Mouse (Mus musculus) hindbrain, postnatal 0 days (tissue): ENCODE measurements around the gene Ddx23. TPM values are rescaled to one million over a fixed set of nuclear protein-coding genes. Genes with fewer than 3 reads are reported as not detected.

Experiments used
- ATAC-seq: fragments of 200-750 bp; cut with Nextera tagmentation; 2 replicates; pipeline ENCODE4 v1.8.0; 2017; ENCODE audit warnings: mild to moderate bottlenecking, moderate TSS enrichment, moderate library complexity
- DNase-seq: peaks from one replicate; pipeline ENCODE4 v3.0.0-alpha.2; 2015; ENCODE audit warnings: low spot score
- H3K27ac ChIP-seq: fragments of 300-500 bp; sonication (generic); 2 replicates; pipeline ENCODE4 v1.5.1; 2014; ENCODE audit warnings: mild to moderate bottlenecking
- H3K27me3 ChIP-seq: fragments of 300-500 bp; sonication (generic); 2 replicates; pipeline ENCODE4 v1.6.1; 2014; ENCODE audit warnings: low read length, mixed read lengths; ENCODE audit not compliant: insufficient read depth
- H3K36me3 ChIP-seq: fragments of 300-500 bp; sonication (generic); 2 replicates; pipeline ENCODE4 v1.6.1; 2014; ENCODE audit warnings: low read length, mixed read lengths; ENCODE audit not compliant: insufficient read depth
- H3K4me1 ChIP-seq: fragments of 300-500 bp; sonication (generic); 2 replicates; pipeline ENCODE4 v1.6.1; 2014; ENCODE audit warnings: antibody characterized with exemption, low read length, mixed read lengths; ENCODE audit not compliant: insufficient read depth
- H3K4me2 ChIP-seq: fragments of 300-500 bp; sonication (generic); 2 replicates; pipeline ENCODE4 v1.6.1; 2014; ENCODE audit warnings: low read depth, mild to moderate bottlenecking, low read length, moderate library complexity, mixed read lengths
- H3K4me3 ChIP-seq: fragments of 300-500 bp; sonication (generic); 2 replicates; pipeline ENCODE4 v1.5.1; 2014; ENCODE audit warnings: low read length
- H3K9ac ChIP-seq: fragments of 300-500 bp; sonication (generic); replicated peaks from 2 replicates; pipeline ENCODE4 v1.6.1; 2014; ENCODE audit warnings: mild to moderate bottlenecking, low read length, moderate library complexity, mixed read lengths
- H3K9me3 ChIP-seq: fragments of 300-500 bp; sonication (generic); 2 replicates; pipeline ENCODE4 v1.6.1; 2016; ENCODE audit warnings: low read length, mixed read lengths
- CTCF ChIP-seq: IDR thresholded peaks from 2 replicates; pipeline ENCODE4 v1.5.1; 2016; ENCODE audit warnings: antibody characterized with exemption, control low read depth, low read depth
- WGBS: fragments of 180-500 bp; shearing (Covaris S2); extraction: QIAGEN DNeasy Blood & Tissue Kit; methylation state at CpG from one replicate; pipeline ENCODE4 v1.1.7; 2014; 5-methylcytosine and 5-hydroxymethylcytosine counted together
- polyA plus RNA-seq: library from polyadenylated mRNA; unstranded; fragments of >200 nt; fragmentation: Nextera tagmentation; extraction: Ambion mirVana; gene quantifications from 2 replicates; pipeline ENCODE4 v1.2.1, GENCODE M21; 2015
- total RNA-seq: library from RNA; depleted of rRNA; stranded (reverse); fragments of >200 nt; gene quantifications from 2 replicates; pipeline ENCODE4 v1.2.3, GENCODE M21; 2014; rRNA removed

Gene Ddx23
- total RNA-seq = 52.9 and 68.7 TPM in 2 replicates
- polyA plus RNA-seq = 20.1 and 23.4 TPM in 2 replicates

DNA sequence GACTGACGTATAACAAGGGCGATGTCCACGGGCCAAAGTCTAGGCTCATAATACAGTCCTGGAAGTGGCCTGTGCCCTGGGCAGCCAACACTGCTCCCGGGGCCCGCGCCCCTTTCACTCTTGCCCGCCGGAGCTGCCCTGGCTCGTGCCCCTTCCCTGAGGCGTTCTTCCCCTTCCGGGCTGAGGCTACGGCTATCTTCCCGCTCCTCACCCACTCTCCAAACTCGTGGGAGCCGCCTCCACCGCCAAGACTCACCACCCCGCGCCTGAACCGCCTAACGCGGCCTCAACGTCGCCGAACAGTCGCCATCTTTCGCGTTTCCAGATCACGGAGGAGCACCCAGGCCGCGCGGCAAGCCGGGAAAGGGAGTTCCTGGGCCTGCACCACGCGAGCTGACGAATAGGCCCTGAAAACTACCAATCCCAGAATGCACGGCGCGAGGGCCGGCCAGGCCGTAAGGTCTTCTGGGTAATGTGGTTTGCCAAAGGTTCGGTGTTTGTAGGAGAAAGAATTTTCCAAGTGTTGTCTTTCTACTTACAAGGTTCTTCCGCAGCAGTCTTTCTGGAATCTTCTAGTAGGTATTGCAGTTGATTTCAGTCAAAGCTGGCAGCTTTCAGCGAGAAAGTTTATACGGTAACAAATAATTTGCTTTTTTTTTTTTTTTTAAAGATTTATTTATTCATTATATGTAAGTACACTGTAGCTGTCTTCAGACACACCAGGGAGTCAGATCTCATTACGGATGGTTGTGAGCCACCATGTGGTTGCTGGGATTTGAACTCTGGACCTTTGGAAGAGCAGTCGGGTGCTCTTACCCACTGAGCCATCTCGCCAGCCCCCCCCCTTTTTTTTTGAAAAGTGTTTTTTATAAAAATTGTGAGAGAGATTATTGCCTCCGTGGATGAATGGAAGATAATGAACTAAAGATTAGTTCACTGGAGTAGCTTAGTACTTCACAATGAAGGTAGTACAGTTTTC is at the start of gene Ddx23:
TSS of gene Ddx23 (minus strand) at position 328 of the 979 bp plus-strand sequence.
- peak; percentile 99 for DNase-seq
- Histone ChIP-seq H3K27ac (peak within 1 kb of the TSS; percentile 95), H3K4me1 (no peaks in the 10 kb centered on the region), H3K9me3 (no peaks in the 10 kb centered on the region), H3K36me3 (peaks cover 5% of the 10 kb centered on the region; the same call in 1 of the 2 replicates), H3K4me3 (peak within 1 kb of the TSS; percentile 84), H3K4me2 (peak within 1 kb of the TSS; percentile 65), H3K9ac (peak within 1 kb of the TSS; percentile 85), H3K27me3 (no peaks in the 10 kb centered on the region)
- 4% methylated on average over 47 of the region's 48 CpGs for WGBS
- ATAC-seq = peak; percentile 97
- TF ChIP-seq CTCF = no peak

DNA sequence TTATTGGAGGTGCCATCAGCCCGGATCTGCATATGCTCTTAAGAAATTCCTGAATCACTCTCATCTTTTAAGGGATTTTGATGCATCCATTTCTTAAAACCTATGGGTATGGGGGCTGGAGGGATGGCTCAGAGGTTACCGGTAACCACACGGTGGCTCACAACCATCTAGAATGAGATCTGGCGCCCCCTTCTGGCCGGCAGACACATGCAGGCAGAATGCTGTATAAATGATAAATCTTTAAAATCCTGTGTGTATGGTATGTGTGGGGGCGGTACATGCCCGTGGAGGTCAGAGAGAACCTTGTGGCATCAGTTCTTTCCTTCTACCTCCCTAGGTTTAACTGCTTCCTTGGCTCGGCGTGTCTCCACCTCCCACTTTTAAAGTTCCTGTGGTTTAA is 47.7 kb upstream of the Ddx23 start:
- H3K4me1 ChIP-seq = peaks cover 5% of the 10 kb centered on the region; the same call in 1 of the 2 replicates
- DNase-seq = peak; percentile 81
- 14% methylated on average over 9 of the region's 9 CpGs for WGBS
- no peak for ATAC-seq
- no peak overlapping the region for H3K27ac ChIP-seq
- no peaks in the 10 kb centered on the region for H3K27me3 ChIP-seq
- no peaks in the 10 kb centered on the region for H3K9me3 ChIP-seq
- H3K4me2 ChIP-seq = no peak overlapping the region
- no peak overlapping the region for H3K9ac ChIP-seq
- H3K36me3 ChIP-seq = no peaks in the 10 kb centered on the region
- H3K4me3 ChIP-seq = no peak overlapping the region
- peak; percentile 83 for TF ChIP-seq CTCF

DNA sequence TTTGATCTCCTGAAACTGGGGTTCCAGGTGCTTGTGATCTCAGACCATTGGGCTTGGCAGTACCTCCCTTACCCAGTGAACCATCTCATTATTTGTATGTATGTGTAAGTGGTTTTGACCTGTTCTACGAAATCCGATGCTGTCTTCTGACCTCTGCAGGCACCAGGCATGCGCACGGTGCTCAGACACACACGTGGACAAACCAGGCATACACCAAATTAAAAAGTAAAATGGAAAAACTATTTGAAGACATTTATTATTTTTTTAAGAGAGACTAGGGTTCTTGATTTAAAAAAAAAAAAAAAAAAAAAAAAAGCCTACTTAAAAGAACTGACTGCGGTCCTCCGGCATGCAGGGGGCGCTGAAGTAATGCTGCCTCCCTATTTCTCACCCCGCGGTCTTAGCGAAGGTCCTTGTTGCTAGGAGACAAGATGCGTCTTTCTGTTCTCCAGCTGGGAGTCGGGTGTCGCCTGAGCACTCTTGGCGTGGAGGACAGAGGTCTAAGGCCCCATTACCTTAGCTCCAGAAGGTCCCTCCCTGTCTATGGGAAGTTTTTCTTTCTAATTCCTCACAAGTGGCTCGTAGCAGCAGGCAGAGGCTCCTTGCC is 45.2 kb upstream of the Ddx23 start, which contains the start of gene Ccdc65:
TSS of gene Ccdc65 (plus strand) at position 442 of the 607 bp plus-strand sequence.
- peak; percentile 84 for TF ChIP-seq CTCF
- 20% methylated on average over 16 of the region's 16 CpGs for WGBS

DNA sequence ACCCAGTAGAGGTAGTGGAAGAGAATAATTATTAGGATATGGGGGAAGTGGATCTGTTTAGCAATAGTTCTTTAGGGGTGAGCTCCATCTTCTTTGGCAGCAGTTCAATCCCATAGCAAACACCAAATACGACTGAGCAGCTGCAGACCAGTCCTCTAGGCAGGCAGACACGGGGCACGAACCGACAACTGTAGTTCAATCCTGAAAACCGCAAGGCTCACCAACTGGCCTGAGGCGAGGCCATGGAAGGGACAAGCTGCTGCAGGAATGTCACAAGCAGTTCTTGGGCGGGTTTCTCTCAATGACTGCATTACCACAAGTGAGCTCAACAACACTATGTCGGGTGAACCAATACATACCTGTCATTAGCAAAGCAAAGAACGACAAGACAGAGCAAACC is 41.6 kb upstream of the Ddx23 start:
- H3K9ac ChIP-seq = no peak overlapping the region
- 64% methylated on average over 9 of the region's 9 CpGs for WGBS
- peaks cover 8% of the 10 kb centered on the region; the same call in 1 of the 2 replicates for H3K27me3 ChIP-seq
- no peak for TF ChIP-seq CTCF
- H3K36me3 ChIP-seq = no peaks in the 10 kb centered on the region
- H3K4me2 ChIP-seq = no peak overlapping the region
- H3K4me1 ChIP-seq = peaks cover 5% of the 10 kb centered on the region; the same call in 1 of the 2 replicates
- no peak overlapping the region for H3K27ac ChIP-seq
- no peaks in the 10 kb centered on the region for H3K9me3 ChIP-seq
- no peak overlapping the region for H3K4me3 ChIP-seq
- no peak for ATAC-seq
- no peak for DNase-seq

More for the DNA sequence above, 45.2 kb upstream of the Ddx23 start, which contains the start of gene Ccdc65:
- Histone ChIP-seq H3K36me3 (no peaks in the 10 kb centered on the region), H3K4me1 (peaks cover 5% of the 10 kb centered on the region; the same call in 1 of the 2 replicates), H3K4me3 (peak within 1 kb of the TSS; percentile 42), H3K27me3 (no peaks in the 10 kb centered on the region), H3K9ac (peak within 1 kb of the TSS; percentile 28; the same call in 1 of the 2 replicates), H3K4me2 (peak within 1 kb of the TSS; percentile 64), H3K27ac (no peak within 1 kb of the TSS), H3K9me3 (no peaks in the 10 kb centered on the region)
- ATAC-seq = peak; percentile 85
- DNase-seq = peak; percentile 94

DNA sequence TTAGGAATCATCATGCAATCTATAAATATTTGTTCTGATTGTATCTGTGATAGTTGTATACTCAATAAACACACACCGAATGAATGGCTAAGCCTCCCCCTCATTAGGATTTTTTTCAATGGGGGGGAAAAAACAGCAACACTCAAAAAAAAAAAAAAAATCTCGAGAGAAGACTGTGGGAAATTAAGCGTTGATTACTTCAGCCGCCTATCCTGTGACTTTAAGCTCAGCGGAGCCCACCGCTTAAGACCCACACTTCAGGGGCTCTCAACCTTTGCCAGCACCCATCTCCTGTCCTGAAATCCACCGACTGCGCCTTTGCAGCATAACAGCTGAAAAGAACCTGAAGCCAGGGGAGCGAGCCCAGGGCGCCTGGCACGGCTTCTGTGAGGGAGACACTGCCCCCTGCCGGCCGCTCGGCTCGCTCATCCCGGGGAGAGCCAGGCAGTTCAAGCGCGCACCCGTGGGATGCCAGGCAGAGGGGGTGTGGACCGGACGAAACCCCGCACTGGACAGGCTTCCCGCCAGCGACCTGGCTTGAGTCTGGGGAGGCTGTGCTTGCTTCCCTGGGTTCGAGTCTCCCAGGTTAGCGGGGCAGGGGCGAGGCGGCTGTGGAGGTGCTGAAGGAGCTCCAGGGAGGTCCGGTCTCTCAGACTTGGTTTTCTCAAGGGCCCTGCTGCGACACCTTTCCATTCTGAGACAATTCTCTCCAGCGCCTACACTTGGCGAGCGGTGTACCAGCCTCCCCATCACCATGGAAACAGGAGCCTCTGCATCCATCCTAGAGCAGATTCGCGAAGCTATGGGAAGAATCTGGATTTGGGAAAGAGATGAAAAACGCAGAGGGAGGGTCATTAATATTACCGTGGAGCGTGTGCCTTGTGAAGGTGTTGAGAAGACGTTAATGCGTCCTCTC is 36.8 kb upstream of the Ddx23 start:
- Histone ChIP-seq H3K27me3 (peaks cover 8% of the 10 kb centered on the region; the same call in 1 of the 2 replicates), H3K9ac (peak overlapping the region; percentile 46), H3K36me3 (no peaks in the 10 kb centered on the region), H3K9me3 (no peaks in the 10 kb centered on the region), H3K27ac (peak overlapping the region; percentile 78), H3K4me2 (peak overlapping the region; percentile 66), H3K4me1 (no peaks in the 10 kb centered on the region), H3K4me3 (peak overlapping the region; percentile 42)
- WGBS = 4% methylated on average over 40 of the region's 40 CpGs
- ATAC-seq (peak; percentile 93), DNase-seq (peak; percentile 92)
- TF ChIP-seq CTCF = peak; percentile 96
